Mouse (Mus musculus): ENCODE measurements around the gene Arpp19.
A peak's percentile ranks its signal among the peaks of the same experiment; 100 is the strongest.

The Arpp19 gene

DNA sequence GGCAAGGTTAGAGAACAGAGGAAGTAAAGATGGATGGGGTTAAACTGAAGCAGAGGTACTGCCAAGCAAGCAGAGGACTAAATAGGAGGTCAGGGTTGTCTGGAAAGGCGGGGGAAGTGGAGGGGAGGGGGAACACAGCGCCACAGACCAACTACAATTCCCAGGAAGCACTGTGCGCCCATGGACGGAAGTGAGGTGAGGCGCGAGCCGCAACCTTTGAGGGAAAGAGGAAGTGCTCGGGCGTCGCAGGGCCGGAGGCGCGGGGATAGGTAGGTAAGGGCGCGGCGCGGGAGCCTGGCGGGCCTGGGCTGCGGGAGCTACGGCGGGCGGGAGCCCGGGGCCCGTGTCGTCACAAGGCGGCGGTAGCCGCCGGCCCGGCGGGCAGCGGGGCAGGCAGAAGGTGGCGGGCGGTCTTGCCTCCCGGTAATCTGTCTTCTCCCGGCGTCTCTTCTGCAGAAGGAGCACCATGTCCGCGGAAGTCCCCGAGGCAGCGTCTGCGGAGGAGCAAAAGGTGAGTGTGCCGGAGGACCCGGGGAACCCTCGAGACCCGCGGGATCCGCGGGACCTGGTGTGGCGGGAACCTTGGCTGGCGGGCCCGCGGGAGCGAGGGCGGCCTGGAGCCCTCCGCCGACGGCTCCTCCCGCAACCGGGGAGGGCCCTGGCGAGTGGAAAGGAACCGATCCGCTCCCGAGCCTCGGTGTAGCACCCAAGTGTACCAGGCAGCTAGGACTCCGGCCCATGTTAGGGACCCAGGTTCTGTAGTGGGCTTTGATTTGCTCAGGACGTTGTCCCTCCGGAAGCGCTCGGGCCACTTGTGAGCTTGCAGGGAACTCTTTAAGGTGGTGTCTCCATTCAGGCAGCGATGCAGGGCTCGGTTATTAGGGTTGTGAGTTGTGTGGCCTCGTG is at the start of gene Arpp19:
Arpp19 (plus strand) TSS at position 164 of the 906 bp plus-strand sequence.
- DNase-seq (ENCODE audit: low read depth, low spot score) = peak; percentile 89

DNA sequence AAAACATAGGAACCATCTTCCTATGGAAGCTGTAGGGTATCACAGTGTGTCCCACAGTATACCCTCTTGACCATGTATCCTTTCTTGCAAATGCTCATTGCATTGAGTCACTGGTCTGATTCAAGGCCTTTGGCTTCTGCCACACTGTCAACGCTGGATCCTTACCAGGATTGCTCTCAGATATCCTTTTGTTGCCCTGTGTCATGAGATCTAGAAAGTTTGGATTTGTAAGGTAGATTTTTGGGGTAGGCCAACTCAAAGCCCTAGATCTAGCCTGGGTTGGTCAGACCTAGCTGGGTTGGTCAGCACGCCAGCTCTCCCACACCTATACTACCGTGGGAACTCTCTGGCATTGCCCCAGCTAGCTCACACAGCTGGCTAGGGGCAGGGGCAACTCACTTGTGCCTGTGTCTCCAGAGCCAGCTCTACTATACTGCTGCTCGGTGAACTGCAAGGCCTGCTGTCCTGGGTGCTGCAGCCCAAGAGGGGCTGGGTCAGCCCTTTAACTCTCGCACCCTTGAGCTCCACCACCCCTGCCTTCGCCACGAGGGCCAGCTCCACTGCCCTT is 48.4 kb upstream of the Arpp19 start:
- no peak for DNase-seq (ENCODE audit: low read depth, low spot score)

GRCm38 (mm10) chr9:74989990-74990389 is 47.4 kb upstream of the Arpp19 start:
- DNase-seq (ENCODE audit: low read depth, low spot score) = no peak

GRCm38 (mm10) chr9:74994611-74995257 is 42.7 kb upstream of the Arpp19 start:
- DNase-seq (ENCODE audit: low read depth, low spot score) = no peak

GRCm38 (mm10) chr9:74996349-74996748 is 41.1 kb upstream of the Arpp19 start:
- no peak for DNase-seq (ENCODE audit: low read depth, low spot score)

GRCm38 (mm10) chr9:74997976-74998375 is 39.4 kb upstream of the Arpp19 start:
- DNase-seq (ENCODE audit: low read depth, low spot score) = no peak

GRCm38 (mm10) chr9:75001006-75001405 is 36.4 kb upstream of the Arpp19 start:
- DNase-seq (ENCODE audit: low read depth, low spot score) = no peak

- no peak for DNase-seq (ENCODE audit: low read depth, low spot score)
These were observed 35.7 kb upstream of the Arpp19 start for GRCm38 (mm10) chr9:75001611-75002204.

GRCm38 (mm10) chr9:75002262-75002661 is 35.2 kb upstream of the Arpp19 start:
- no peak for DNase-seq (ENCODE audit: low read depth, low spot score)

- no peak for DNase-seq (ENCODE audit: low read depth, low spot score)
These were observed 33.2 kb upstream of the Arpp19 start for GRCm38 (mm10) chr9:75004203-75004602.

- no peak for DNase-seq (ENCODE audit: low read depth, low spot score)
These were observed 20.8 kb upstream of the Arpp19 start for GRCm38 (mm10) chr9:75016591-75016990.

GRCm38 (mm10) chr9:75019181-75019580 is 18.2 kb upstream of the Arpp19 start:
- DNase-seq (ENCODE audit: low read depth, low spot score) = no peak

GRCm38 (mm10) chr9:75019592-75019991 is 17.8 kb upstream of the Arpp19 start:
- DNase-seq (ENCODE audit: low read depth, low spot score) = no peak

DNA sequence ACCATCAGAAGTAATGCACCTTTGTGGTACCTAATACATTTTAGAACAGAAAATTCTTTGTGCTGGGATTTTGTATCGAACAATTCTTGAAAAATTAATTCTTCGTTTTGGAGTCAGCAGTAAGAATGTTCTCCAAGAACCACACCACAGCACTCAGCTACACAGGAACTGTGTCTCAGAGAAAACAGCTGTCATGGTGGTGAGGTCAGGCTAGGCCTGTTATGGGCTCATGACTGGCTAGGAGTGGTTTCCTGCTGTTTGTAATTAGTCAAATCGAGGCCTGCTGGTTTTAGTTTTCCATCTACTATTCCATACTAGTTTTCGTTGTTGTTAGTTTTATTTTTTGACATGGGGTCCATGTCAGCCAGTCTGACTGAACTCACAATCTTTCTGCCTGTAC is 16.9 kb upstream of the Arpp19 start:
- DNase-seq (ENCODE audit: low read depth, low spot score) = no peak

DNA sequence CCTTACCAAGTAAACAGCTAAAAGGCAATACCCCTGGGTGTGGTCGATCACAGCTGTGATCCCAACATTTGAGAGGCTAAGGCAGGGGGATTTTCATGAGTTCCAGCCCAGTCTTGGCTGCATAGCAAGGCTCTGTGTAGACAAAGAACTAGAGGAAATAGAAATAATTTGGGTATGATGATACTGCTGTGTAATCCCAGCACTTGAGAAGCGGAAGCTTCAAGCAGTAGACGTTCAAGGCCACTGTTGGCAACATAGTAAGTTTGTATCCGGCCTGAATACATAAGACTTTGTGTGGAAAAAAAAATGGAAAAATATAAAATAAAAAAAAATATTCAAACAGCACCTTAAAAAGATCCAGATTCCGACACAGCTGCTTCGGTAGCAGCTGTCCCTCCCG is 14.9 kb upstream of the Arpp19 start:
- no peak for DNase-seq (ENCODE audit: low read depth, low spot score)

DNA sequence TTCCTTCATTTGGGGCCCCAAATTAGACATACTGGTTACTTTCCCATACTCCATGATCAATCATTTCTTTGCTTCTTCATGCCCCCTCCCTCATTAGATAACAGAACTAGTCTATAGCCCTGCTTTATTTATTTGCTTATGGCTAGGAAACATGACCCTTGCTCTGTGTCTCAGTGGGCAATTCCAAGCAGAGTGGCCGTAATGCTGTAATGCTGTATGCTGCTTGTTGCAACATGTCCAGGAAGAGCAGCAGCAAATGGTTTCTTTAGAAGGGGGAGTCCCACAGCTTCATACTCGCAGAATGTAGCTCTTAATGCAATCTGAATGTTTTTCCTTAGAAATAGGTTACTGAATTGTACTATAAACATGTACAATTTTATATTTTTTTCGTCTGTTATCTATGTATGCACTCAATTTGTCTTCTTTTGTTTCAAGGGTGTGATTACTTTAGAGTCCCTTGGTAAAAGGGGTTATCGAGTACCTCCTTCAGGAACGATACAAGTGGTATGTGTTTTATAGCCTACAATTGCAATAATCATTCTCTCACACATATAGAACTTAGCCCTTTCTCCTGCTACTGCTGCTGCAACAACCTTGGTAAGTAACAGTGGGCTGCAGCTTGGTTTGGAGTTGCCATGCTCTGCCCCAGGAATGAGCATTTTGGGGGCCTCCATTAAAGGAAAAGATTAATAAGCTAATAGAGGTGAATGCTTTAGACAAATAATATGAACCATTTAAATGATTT is 14.1 kb upstream of the Arpp19 start:
- no peak for DNase-seq (ENCODE audit: low read depth, low spot score)

DNA sequence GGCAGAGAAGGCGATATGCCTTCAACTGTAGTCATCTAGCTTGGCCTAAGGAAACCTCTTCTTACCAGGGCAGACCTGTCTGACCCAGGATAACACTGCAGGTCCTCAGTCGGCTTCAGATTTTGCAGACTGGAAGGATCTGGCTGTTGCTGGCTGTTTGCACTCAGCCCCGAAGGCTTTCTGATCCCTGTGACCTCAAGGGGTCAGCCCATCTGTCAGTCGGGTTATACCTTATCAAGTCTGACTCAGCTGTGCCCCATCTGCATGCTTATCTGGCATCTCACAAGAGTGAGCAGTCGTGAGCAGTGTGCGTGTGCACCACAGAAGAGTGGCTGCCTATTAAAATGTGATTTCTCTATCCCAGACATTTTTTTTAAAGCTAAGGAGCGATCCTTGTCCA is 13.3 kb upstream of the Arpp19 start:
- no peak for DNase-seq (ENCODE audit: low read depth, low spot score)

- DNase-seq (ENCODE audit: low read depth, low spot score) = no peak
These were observed 11.7 kb upstream of the Arpp19 start for GRCm38 (mm10) chr9:75025689-75026088.

- no peak for DNase-seq (ENCODE audit: low read depth, low spot score)
These were observed 5.0 kb upstream of the Arpp19 start for GRCm38 (mm10) chr9:75032408-75032807.

DNA sequence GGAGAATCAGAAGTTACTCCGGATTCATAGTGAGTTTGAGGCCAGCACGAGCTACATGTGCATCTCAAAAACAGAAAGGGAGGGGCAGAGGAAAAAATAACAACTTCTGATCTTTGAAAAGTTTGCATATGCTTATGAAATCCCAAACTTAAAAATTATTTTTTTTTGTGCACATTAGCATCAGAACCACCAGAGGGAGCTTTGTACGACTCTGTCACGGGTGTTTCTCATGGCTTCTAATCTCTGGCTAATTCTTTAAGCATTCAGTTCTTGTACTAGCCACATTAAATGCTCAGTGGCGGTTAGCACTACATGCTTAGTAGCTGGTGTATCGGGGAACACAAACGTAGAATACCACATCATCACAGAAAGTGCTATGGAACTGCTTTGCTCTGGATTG is 4.3 kb upstream of the Arpp19 start:
- DNase-seq (ENCODE audit: low read depth, low spot score) = no peak

- no peak for DNase-seq (ENCODE audit: low read depth, low spot score)
These were observed 2.7 kb upstream of the Arpp19 start for GRCm38 (mm10) chr9:75034691-75035090.

DNA sequence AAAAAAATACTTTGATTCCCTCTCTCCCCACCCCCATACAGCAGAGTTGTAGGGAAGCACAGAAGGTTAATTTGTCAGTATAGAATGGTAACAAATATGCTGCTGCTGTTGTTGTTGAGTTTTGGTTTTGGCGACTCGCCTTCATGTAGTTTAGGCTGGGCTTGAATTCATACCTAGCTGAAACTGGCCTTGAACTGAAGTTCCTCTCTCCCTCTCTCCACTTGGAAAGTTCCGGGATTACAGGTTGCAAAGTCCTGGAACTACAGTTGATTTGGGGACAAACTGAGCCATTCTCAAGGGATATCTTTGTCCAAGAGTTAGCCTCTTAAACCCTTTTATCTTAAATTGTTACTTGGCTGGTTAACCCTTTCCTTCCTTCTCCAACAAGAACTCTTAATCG is 1.5 kb upstream of the Arpp19 start:
- no peak for DNase-seq (ENCODE audit: low read depth, low spot score)
